Mouse (Mus musculus) hindbrain, embryonic 10.5 days (tissue): Measurements from ENCODE around the gene Dtx4. TPM values are rescaled to one million over a fixed set of nuclear protein-coding genes. Genes with fewer than 3 reads are reported as not detected.

Experiments
- DNase-seq: peaks from one replicate; pipeline ENCODE4 v3.0.0-alpha.2; 2017; ENCODE audit warnings: low spot score
- H3K27ac ChIP-seq: fragments of 300-500 bp; sonication (generic); 2 replicates; pipeline ENCODE4 v1.5.1; 2016; ENCODE audit warnings: mild to moderate bottlenecking, moderate library complexity
- H3K27me3 ChIP-seq: fragments of 300-500 bp; sonication (generic); 2 replicates; pipeline ENCODE4 v1.6.1; 2016; ENCODE audit warnings: mild to moderate bottlenecking; ENCODE audit not compliant: poor library complexity, insufficient read depth, severe bottlenecking
- H3K36me3 ChIP-seq: fragments of 300-500 bp; sonication (generic); 2 replicates; pipeline ENCODE4 v1.6.1; 2016; ENCODE audit warnings: mild to moderate bottlenecking, moderate library complexity
- H3K4me1 ChIP-seq: fragments of 300-500 bp; sonication (generic); replicated peaks from 2 replicates; pipeline ENCODE4 v1.6.1; 2016; ENCODE audit warnings: mild to moderate bottlenecking
- H3K4me3 ChIP-seq: fragments of 300-500 bp; sonication (generic); 2 replicates; pipeline ENCODE4 v1.5.1; 2016; ENCODE audit warnings: mild to moderate bottlenecking, moderate library complexity
- H3K9me3 ChIP-seq: fragments of 300-500 bp; sonication (generic); 2 replicates; pipeline ENCODE4 v1.6.1; 2016; ENCODE audit warnings: mild to moderate bottlenecking, moderate library complexity
- WGBS: fragments of 180-500 bp; shearing (Covaris S2); methylation state at CpG from one replicate; pipeline ENCODE4 v1.1.7; 2016; 5-methylcytosine and 5-hydroxymethylcytosine counted together
- polyA plus RNA-seq: library from polyadenylated mRNA; unstranded; fragments of >200 nt; fragmentation: Nextera tagmentation; extraction: Ambion mirVana; gene quantifications from 2 replicates; pipeline ENCODE4 v1.2.1, GENCODE M21; 2016

Gene Dtx4
- polyA plus RNA-seq, 1 experiment from 2014 or later, result 65.2 TPM

DNA sequence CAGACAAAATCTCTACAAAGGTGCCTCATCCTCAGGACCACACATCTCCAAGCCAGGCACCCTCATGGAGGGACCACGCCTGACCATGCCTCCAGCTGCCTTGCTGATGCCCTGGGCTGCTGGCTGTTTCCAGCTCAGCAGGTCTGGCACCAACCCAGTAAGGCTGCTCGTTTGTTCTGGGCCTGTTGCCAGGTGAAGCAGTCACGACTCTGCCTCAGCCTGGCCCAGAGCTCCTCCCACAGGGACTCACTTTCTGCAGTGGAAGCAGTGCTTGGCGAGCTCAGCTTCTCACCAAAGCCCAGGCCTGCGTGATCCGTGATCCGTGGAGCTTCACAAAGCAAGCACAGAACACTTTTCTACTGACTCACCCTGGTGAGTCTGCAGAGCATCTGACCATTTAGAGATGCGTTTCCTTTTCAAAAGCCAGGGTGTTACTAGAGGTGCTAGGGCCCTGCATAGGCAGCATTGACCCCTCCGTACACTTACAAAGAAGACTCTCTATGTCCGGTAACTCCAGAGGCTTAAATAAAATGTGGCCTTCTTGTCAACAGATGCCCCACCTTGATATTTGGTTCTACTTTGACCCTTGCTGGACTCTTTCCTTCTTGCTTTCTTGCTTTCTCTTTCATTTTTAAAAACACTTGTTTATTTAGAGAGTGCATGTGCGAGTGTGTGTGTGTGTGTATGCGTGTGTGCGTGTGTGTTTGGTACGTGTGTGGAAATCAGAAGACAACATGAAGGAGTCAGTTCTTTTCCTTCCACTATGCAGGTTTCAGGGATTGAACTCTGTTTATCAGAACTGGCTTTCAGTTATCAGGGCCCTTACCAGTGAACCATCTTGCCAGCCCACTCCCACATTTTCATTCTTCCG is 25.6 kb downstream of the Dtx4 start:
- DNase-seq, result no peak
- Histone ChIP-seq H3K4me1 (peaks cover 7% of the 10 kb centered on the region; the same call in 1 of the 2 replicates), H3K27ac (peak overlapping the region; percentile 9; the same call in 1 of the 2 replicates), H3K27me3 (no peaks in the 10 kb centered on the region), H3K36me3 (peaks cover 100% of the 10 kb centered on the region), H3K4me3 (no peak overlapping the region), H3K9me3 (no peaks in the 10 kb centered on the region)
- WGBS, result 84% methylated on average over 15 of the region's 15 CpGs

GRCm38 (mm10) chr19:12473951-12474350 is 27.3 kb downstream of the Dtx4 start:
- Histone ChIP-seq H3K36me3 (peaks cover 100% of the 10 kb centered on the region), H3K27ac (no peak overlapping the region), H3K9me3 (no peaks in the 10 kb centered on the region), H3K4me1 (peaks cover 4% of the 10 kb centered on the region; the same call in 1 of the 2 replicates), H3K4me3 (no peak overlapping the region), H3K27me3 (no peaks in the 10 kb centered on the region)
- 93% methylated on average over 4 of the region's 4 CpGs for WGBS
- no peak for DNase-seq

GRCm38 (mm10) chr19:12473201-12473641 is 28.0 kb downstream of the Dtx4 start:
- DNase-seq, result no peak
- 81% methylated on average over 4 of the region's 4 CpGs for WGBS
- no peaks in the 10 kb centered on the region for H3K27me3 ChIP-seq
- peaks cover 100% of the 10 kb centered on the region for H3K36me3 ChIP-seq
- H3K27ac ChIP-seq, result no peak overlapping the region
- H3K4me1 ChIP-seq, result peaks cover 4% of the 10 kb centered on the region; the same call in 1 of the 2 replicates
- no peak overlapping the region for H3K4me3 ChIP-seq
- no peaks in the 10 kb centered on the region for H3K9me3 ChIP-seq

DNA sequence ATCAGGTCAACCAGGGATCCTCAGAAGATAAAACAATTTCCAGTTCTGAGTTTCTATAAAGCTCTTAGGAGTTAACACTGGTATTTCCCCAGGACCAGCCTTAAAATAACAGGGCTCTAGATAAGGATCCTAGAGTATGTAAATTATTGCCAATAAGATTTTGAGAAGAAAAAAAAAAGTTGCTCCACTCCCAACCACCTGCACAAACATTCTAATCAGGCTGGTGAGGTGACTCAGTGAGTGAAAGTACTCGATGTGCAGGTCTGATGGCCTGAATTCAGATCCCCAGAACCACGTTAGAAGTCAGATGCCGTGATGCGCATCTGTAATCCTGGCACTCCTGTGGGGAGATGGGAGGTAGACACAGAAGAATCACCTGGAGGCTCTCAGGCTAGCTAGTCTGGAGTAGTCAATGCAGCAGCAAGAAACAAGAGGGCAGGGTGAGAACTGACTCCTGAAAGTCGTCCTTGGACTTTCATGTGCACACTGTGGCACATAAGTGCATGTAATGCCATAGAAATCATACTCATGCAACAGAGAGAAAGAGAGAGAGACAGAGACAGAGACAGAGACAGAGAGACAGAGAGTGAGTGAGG is 28.8 kb downstream of the Dtx4 start:
- 86% methylated on average over 5 of the region's 5 CpGs for WGBS
- peaks cover 100% of the 10 kb centered on the region for H3K36me3 ChIP-seq

DNA sequence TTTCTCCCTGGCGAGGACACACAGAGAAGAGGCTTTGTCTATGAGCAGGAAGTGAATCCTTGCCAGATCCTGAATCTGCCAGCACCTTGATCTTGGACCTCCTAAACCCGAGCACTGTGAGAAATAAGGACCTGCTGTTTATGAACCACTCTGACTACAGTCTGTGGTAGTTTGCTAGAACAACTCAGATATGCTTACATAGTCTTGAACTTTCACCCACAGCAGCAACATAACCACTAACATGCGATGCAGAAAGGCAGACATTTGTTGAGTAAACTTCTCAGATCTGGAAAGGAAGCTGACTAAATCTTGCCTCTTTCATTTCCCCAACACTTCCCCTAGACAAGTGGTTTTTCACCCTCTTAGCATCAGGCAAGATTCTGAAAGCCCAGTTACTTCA is 29.4 kb downstream of the Dtx4 start:
- Histone ChIP-seq H3K27ac (no peak overlapping the region), H3K9me3 (no peaks in the 10 kb centered on the region), H3K27me3 (no peaks in the 10 kb centered on the region), H3K36me3 (peaks cover 100% of the 10 kb centered on the region), H3K4me3 (no peak overlapping the region), H3K4me1 (peaks cover 4% of the 10 kb centered on the region; the same call in 1 of the 2 replicates)
- WGBS, result 81% methylated on average over 3 of the region's 3 CpGs
- DNase-seq, result no peak

More for the DNA sequence above, 28.8 kb downstream of the Dtx4 start:
- no peak for DNase-seq
- Histone ChIP-seq H3K27ac (no peak overlapping the region), H3K27me3 (no peaks in the 10 kb centered on the region), H3K4me3 (no peak overlapping the region), H3K9me3 (no peaks in the 10 kb centered on the region), H3K4me1 (peaks cover 4% of the 10 kb centered on the region; the same call in 1 of the 2 replicates)

DNA sequence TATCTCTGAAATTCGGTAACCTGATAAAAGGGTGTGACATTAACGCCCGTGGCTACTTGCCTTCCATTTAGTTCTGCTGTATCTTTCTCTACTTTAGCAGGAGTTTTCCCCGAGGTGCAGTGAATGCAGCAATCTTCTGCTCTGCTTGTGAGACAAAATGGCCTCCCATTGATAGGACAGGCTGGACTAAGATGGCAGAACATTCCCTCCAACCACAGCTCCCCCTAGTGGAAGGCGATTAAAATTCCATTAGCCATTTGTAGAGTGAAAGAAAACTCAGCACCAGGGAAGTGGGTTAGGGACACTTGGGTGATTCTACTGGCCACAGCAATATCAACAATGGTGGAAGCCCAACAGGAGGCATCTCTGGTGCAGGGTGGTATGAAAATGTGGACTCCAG is 33.8 kb downstream of the Dtx4 start:
- no peaks in the 10 kb centered on the region for H3K27me3 ChIP-seq
- no peaks in the 10 kb centered on the region for H3K9me3 ChIP-seq
- peaks cover 78% of the 10 kb centered on the region for H3K36me3 ChIP-seq
- WGBS, result 88% methylated on average over 5 of the region's 5 CpGs
- H3K4me3 ChIP-seq, result no peak overlapping the region
- peak; percentile 50 for DNase-seq
- no peak overlapping the region for H3K27ac ChIP-seq
- peaks cover 10% of the 10 kb centered on the region; the same call in 1 of the 2 replicates for H3K4me1 ChIP-seq

- H3K27ac ChIP-seq, result peak overlapping the region; percentile 56; the same call in 1 of the 2 replicates
- DNase-seq, result peak; percentile 51
- H3K36me3 ChIP-seq, result peaks cover 66% of the 10 kb centered on the region
- peaks cover 10% of the 10 kb centered on the region; the same call in 1 of the 2 replicates for H3K4me1 ChIP-seq
- no peaks in the 10 kb centered on the region for H3K9me3 ChIP-seq
- H3K27me3 ChIP-seq, result no peaks in the 10 kb centered on the region
- H3K4me3 ChIP-seq, result no peak overlapping the region
- 39% methylated on average over 7 of the region's 7 CpGs for WGBS
Observed at GRCm38 (mm10) chr19:12466204-12466603, 35.0 kb downstream of the Dtx4 start.

DNA sequence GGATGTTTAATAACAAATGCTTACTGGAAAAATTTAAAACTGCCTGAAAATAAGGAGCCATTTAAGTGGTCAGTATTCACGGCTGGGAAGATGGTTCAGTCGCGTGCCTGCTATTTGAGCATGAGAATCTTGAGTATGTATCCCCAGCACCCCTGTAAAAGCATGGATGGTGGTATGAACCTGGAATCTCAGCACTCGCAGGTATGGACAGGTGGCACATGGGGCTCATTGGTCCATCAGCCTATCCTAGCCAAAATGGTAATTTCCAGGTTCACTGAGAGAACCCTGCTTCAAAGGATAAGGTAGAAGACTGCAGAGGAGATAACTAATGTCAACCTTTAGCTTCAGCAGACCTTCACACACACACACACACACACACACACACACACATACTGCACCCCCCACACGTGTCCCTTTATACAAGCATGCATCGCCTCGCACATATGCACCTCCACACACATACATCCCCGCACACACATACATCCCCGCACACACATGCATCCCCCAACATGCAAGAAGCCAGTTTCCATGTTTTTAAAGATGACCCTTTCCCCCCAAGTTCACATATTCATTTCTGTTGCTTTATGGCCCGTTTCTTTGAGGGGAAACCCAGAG is 35.6 kb downstream of the Dtx4 start:
- peak; percentile 2 for DNase-seq
- Histone ChIP-seq H3K27ac (no peak overlapping the region), H3K36me3 (peaks cover 60% of the 10 kb centered on the region), H3K4me3 (no peak overlapping the region), H3K4me1 (peaks cover 10% of the 10 kb centered on the region; the same call in 1 of the 2 replicates), H3K9me3 (no peaks in the 10 kb centered on the region), H3K27me3 (no peaks in the 10 kb centered on the region)
- WGBS, result 96% methylated on average over 10 of the region's 10 CpGs

DNA sequence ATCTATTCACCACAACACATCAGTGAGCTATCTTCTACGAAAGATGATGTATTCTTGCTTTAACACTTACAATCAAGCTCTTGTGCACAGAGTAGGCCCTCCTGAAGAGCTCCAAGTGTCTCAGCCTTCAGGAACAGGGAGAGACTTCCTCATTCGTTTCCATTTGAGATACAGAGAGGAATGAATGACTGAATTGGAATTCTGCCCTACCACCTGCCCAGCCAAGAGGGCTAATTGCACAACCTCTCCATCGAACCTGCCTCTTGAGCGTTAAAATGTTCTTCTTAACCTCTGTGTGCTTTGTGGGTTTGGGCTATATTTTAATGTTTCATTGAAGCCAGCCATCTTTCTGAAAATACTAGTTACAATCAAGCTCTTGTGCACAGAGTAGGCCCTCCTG is 36.6 kb downstream of the Dtx4 start:
- peak; percentile 2 for DNase-seq
- H3K36me3 ChIP-seq, result peaks cover 51% of the 10 kb centered on the region
- H3K27me3 ChIP-seq, result no peaks in the 10 kb centered on the region
- no peaks in the 10 kb centered on the region for H3K9me3 ChIP-seq
- H3K4me3 ChIP-seq, result no peak overlapping the region
- WGBS, result 85% methylated on average over 4 of the region's 4 CpGs
- H3K4me1 ChIP-seq, result peaks cover 10% of the 10 kb centered on the region; the same call in 1 of the 2 replicates
- H3K27ac ChIP-seq, result no peak overlapping the region

- Histone ChIP-seq H3K4me3 (no peak overlapping the region), H3K27me3 (no peaks in the 10 kb centered on the region), H3K4me1 (peaks cover 10% of the 10 kb centered on the region; the same call in 1 of the 2 replicates), H3K9me3 (no peaks in the 10 kb centered on the region), H3K27ac (peak overlapping the region; percentile 45; the same call in 1 of the 2 replicates), H3K36me3 (peaks cover 45% of the 10 kb centered on the region)
- 83% methylated on average over 5 of the region's 5 CpGs for WGBS
- peak; percentile 2 for DNase-seq
Observed at GRCm38 (mm10) chr19:12464127-12464526, 37.1 kb downstream of the Dtx4 start.

GRCm38 (mm10) chr19:12463722-12464035 is 37.6 kb downstream of the Dtx4 start:
- 0 out of 2 replicates have a peak overlapping the region, but pooled peaks have one; percentile 8 for H3K27ac ChIP-seq
- H3K9me3 ChIP-seq, result no peaks in the 10 kb centered on the region
- peaks cover 10% of the 10 kb centered on the region; the same call in 1 of the 2 replicates for H3K4me1 ChIP-seq
- no peak overlapping the region for H3K4me3 ChIP-seq
- 52% methylated on average over 1 of the region's 1 CpGs for WGBS
- peaks cover 41% of the 10 kb centered on the region for H3K36me3 ChIP-seq
- H3K27me3 ChIP-seq, result no peaks in the 10 kb centered on the region
- peak; percentile 3 for DNase-seq

DNA sequence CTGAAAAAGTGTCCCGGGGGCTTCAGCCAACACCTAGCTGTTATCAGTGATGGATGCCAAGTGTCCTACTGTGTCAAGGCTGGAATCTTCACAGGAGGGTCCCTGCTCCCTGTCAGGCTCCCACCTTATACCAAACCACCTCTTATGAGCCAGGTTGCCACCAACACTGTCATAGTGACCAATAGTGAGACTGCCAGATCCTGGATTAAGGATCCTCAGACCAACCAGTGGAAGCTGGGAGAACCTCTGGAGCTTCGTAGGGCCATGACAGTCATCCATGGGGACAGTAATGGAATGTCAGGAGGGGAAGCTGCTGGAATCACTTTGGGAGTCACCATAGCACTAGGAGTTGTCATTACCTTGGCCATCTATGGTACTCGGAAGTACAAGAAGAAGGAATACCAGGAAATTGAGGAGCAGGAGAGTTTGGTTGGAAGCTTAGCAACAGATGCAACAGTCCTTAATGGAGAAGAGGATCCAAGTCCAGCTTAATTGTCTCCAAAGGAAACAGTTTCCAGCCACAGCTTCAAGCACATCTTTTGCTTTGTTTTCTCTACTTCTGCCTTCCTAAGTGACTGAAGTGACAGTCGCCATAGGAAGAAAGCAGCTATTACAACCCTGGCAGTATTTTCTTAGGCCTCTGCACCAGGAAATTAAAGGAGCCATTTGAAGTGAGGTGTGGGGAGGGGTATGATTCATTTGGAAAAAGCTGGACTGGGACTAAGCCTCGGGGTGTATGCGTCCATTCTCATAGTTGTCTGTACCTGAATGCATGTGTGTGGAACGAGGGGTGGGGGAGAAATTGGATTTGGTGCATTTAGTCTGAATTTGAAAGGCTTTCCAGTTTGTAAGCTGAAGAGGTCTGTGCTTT is 38.2 kb downstream of the Dtx4 start:
- peak; percentile 2 for DNase-seq
- 66% methylated on average over 7 of the region's 7 CpGs for WGBS
- H3K4me1 ChIP-seq, result peaks cover 10% of the 10 kb centered on the region; the same call in 1 of the 2 replicates

More for the DNA sequence above, 38.2 kb downstream of the Dtx4 start:
- Histone ChIP-seq H3K9me3 (no peaks in the 10 kb centered on the region), H3K27ac (peak overlapping the region; percentile 8; the same call in 1 of the 2 replicates), H3K4me3 (no peak overlapping the region), H3K27me3 (no peaks in the 10 kb centered on the region), H3K36me3 (peaks cover 35% of the 10 kb centered on the region)
